Mouse (Mus musculus) forebrain, embryonic 11.5 days (tissue): ENCODE measurements at regions not wholly inside any gene's neighbourhood (a gene's known extent, or its start where the extent isn't known, plus 50 kb on each side); places are given as distances from the start of the nearest gene placed in this dataset.

ENCODE experiments used
- ATAC-seq: fragments of 200-750 bp; cut with Nextera tagmentation; replicated peaks from 2 replicates; pipeline ENCODE4 v1.8.0; 2017; ENCODE audit warnings: moderate TSS enrichment; ENCODE audit not compliant: low FRiP score
- DNase-seq: peaks from one replicate; pipeline ENCODE4 v3.0.0-alpha.2; 2017; ENCODE audit warnings: low spot score
- H3K27ac ChIP-seq: fragments of 300-500 bp; sonication (generic); 2 replicates; pipeline ENCODE4 v1.5.1; 2014; ENCODE audit warnings: low read depth, low read length
- H3K27me3 ChIP-seq: fragments of 300-500 bp; sonication (generic); 2 replicates; pipeline ENCODE4 v1.6.1; 2014; ENCODE audit warnings: mild to moderate bottlenecking, low read length, mixed read lengths; ENCODE audit not compliant: control insufficient read depth, insufficient read depth
- H3K36me3 ChIP-seq: fragments of 300-500 bp; sonication (generic); 2 replicates; pipeline ENCODE4 v1.6.1; 2014; ENCODE audit warnings: mild to moderate bottlenecking, low read length, moderate library complexity, mixed read lengths; ENCODE audit not compliant: control insufficient read depth, insufficient read depth
- H3K4me1 ChIP-seq: fragments of 300-500 bp; sonication (generic); replicated peaks from 2 replicates; pipeline ENCODE4 v1.6.1; 2014; ENCODE audit warnings: low read length, mixed read lengths; ENCODE audit not compliant: control insufficient read depth, insufficient read depth
- H3K4me2 ChIP-seq: fragments of 300-500 bp; sonication (generic); 2 replicates; pipeline ENCODE4 v1.6.1; 2014; ENCODE audit warnings: low read depth, mild to moderate bottlenecking, low read length, moderate library complexity, mixed read lengths; ENCODE audit not compliant: severe bottlenecking
- H3K4me3 ChIP-seq: fragments of 300-500 bp; sonication (generic); 2 replicates; pipeline ENCODE4 v1.5.1; 2014; ENCODE audit warnings: low read depth, low read length
- H3K9ac ChIP-seq: fragments of 300-500 bp; sonication (generic); 2 replicates; pipeline ENCODE4 v1.6.1; 2014; ENCODE audit warnings: low read length
- H3K9me3 ChIP-seq: fragments of 300-500 bp; sonication (generic); 2 replicates; pipeline ENCODE4 v1.6.1; 2016; ENCODE audit warnings: low read length, mixed read lengths; ENCODE audit not compliant: control insufficient read depth
- WGBS: fragments of 180-500 bp; shearing (Covaris S2); extraction: QIAGEN DNeasy Blood & Tissue Kit; methylation state at CpG from one replicate; pipeline ENCODE4 v1.1.7; 2014; 5-methylcytosine and 5-hydroxymethylcytosine counted together

DNA sequence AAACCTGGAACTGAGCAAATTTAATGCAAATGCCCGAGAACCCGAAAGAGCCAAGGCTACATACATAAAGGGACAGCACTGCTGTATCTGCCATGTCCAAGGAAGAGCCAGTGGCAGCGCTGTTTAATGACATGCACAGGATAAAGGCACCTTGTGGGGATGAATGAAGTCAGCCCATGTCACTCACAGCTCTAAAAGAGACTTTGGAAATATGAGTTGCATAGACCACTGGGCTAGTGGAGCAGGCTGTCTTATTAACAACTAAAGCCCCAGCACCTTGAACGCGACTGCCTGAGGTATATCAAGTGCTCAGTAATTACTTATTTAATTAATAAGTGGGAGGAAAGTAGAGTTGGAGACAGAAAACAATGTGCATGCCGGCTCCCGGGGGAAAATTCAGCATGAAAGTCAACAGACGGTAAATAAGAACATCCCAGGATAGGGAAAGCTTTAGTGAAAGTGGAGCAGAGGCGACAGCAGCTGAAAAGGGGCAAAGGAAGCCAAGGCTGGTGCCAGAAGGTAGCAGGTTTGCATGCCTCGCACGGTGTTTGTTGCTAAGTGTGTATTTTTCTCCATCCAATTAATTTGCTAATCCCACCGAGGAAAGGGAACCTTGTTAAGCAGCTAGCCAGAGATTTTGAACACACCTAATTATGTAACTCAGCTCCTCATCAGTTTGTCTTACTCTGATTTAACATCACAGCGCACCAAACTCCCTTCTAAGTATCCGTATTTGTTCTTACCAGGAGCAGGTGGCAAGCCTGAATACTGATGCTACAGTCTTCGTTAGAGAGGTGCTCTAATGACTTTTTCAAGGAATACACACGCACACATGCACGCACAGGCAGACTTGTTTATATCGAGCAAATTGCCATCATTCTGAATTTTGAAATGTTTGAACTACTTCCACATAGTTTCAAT is 167.4 kb downstream of the Triml1 start:
- Histone ChIP-seq H3K27me3 (no peaks in the 10 kb centered on the region), H3K4me1 (no peaks in the 10 kb centered on the region), H3K4me3 (no peak overlapping the region), H3K36me3 (no peaks in the 10 kb centered on the region), H3K4me2 (no peak overlapping the region), H3K9ac (no peak overlapping the region), H3K9me3 (no peaks in the 10 kb centered on the region), H3K27ac (peak overlapping the region; percentile 61; the same call in 1 of the 2 replicates)
- DNase-seq (peak; percentile 66), ATAC-seq (peak; percentile 86)
- 59% methylated on average over 18 of the region's 18 CpGs for WGBS

DNA sequence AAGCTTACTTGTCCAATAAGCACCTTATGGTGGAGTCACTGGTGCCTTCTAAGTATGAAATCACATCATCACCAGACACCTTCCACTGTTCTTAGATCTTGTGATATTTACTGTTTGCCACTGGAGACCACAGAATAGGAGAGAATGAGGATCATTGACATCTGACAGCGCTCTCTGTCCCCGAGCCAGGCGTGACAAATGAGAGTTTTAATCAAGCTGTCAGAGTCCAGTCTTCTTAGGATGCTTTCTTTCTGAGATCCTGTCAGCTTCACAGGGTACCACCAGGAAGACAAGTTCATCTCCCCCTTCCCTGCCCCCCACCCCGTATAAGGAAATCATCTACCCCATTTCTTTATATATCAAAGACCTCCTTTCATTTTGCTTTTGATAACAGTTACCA is 168.7 kb downstream of the Triml1 start:
- H3K9ac ChIP-seq = no peak overlapping the region
- no peaks in the 10 kb centered on the region for H3K27me3 ChIP-seq
- H3K4me2 ChIP-seq = no peak overlapping the region
- H3K9me3 ChIP-seq = no peaks in the 10 kb centered on the region
- no peak for DNase-seq
- ATAC-seq = no peak
- no peaks in the 10 kb centered on the region for H3K36me3 ChIP-seq
- no peak overlapping the region for H3K27ac ChIP-seq
- 80% methylated on average over 4 of the region's 4 CpGs for WGBS
- no peak overlapping the region for H3K4me3 ChIP-seq
- H3K4me1 ChIP-seq = no peaks in the 10 kb centered on the region

DNA sequence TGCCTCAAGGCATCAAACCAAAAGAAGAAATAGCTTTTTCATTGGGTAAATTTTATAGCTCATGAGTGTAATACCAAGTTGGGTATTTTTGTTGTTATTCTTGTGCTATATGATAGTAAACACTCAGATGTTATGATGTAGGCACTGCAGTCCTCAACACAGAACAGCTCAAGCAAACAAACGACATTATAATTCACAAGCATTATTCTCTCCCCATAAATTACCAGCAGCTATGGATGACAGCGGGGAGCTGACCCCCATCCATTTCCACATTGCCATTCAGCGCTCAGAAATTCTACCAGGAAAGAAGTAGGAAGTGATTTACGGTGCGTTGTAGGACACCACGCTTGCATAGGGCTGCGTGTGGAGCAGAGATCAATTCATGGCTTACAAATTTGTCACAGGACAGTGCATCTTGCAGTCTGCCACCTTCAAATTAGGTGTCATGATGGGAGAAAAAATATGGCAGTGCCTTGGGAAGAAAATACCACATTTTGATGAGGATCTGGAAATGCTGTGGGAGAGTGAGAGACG is 173.4 kb downstream of the Triml1 start:
- Histone ChIP-seq H3K4me1 (no peaks in the 10 kb centered on the region), H3K36me3 (no peaks in the 10 kb centered on the region), H3K9me3 (no peaks in the 10 kb centered on the region), H3K4me2 (no peak overlapping the region), H3K27ac (no peak overlapping the region), H3K27me3 (no peaks in the 10 kb centered on the region), H3K4me3 (no peak overlapping the region), H3K9ac (no peak overlapping the region)
- DNase-seq (no peak), ATAC-seq (no peak)
- 83% methylated on average over 8 of the region's 8 CpGs for WGBS

DNA sequence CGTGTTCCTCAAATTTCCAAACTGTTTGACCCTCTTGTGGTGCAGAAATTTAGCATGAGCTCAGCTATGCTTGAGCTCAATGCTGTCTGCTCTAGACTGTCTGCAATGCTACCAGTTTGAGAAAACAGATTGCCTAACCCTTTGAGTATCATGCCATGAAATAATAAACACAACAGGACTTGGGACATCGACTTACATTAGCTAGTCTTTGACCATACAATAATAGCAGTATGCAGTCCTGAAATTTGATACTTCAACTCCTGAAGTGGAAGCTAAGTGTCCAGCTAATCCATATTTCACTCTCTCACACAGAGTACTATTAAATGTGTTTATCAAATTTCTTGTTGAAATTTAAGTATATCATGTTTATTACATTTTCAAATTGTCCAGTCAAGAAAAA is 176.8 kb downstream of the Triml1 start:
- Histone ChIP-seq H3K9me3 (no peaks in the 10 kb centered on the region), H3K27me3 (no peaks in the 10 kb centered on the region), H3K4me3 (no peak overlapping the region), H3K4me2 (no peak overlapping the region), H3K4me1 (no peaks in the 10 kb centered on the region), H3K27ac (no peak overlapping the region), H3K9ac (no peak overlapping the region), H3K36me3 (no peaks in the 10 kb centered on the region)
- 91% methylated on average over 2 of the region's 2 CpGs for WGBS
- ATAC-seq (no peak), DNase-seq (no peak)

DNA sequence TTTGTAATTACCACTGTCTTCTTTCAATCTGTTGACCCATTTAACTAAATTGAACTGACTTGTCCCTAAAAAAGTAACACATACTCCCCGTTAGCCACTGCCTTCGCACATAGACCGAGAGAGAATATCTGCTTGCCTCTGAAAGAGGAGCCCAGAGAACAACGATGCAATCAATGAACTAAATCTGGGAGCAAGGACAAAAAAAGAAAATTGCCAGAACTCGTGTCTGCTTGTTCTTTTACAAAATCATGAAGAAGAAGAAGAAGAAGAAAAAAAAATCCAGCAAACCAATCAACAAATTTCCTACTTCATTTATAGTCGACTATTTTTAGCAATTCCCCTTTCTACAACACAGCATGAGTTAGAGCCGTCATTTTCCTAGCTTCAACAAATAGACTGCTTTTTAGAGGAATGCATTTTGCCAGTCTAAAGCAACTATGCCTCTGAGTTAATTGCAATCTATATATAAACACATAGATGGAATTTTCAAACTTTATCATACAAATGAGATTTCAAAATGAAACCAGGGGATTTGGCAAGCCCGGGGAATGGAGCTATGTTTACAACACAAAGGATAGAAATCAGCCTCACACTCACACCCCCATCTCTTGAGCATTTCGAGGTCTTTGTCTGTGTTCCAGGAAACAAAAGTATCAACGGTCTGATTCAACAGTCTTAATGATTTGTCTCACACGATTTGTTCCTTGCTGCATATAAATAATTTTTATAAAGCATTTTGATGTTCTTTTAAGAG is 183.1 kb downstream of the Triml1 start:
- H3K4me3 ChIP-seq = no peak overlapping the region
- no peaks in the 10 kb centered on the region for H3K4me1 ChIP-seq
- no peaks in the 10 kb centered on the region for H3K36me3 ChIP-seq
- no peaks in the 10 kb centered on the region for H3K27me3 ChIP-seq
- H3K27ac ChIP-seq = no peak overlapping the region
- no peak overlapping the region for H3K9ac ChIP-seq
- no peak for DNase-seq
- no peaks in the 10 kb centered on the region; the same call in 1 of the 2 replicates for H3K9me3 ChIP-seq
- H3K4me2 ChIP-seq = no peak overlapping the region
- ATAC-seq = no peak
- 83% methylated on average over 11 of the region's 11 CpGs for WGBS

DNA sequence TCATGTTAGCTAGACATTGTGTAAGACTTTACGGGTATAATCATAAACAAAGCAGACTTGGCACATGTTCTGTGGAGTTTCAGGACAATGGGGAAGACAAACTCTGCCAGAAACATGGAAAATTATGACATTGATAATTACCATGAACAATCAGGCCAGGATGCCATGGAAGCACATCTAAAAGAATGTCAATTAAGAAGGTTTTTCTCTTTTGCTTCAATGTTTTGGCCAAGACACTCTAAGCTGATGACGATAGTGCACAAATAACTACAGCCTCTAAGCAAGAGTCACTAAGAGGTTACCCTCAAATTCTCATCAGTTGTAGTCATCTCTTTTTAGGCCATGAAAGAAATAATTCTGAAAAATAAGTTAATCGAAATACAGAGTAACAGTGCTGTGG is 208.7 kb downstream of the Triml1 start:
- Histone ChIP-seq H3K4me1 (no peaks in the 10 kb centered on the region), H3K27ac (no peak overlapping the region), H3K4me3 (no peak overlapping the region), H3K27me3 (no peaks in the 10 kb centered on the region), H3K9me3 (no peaks in the 10 kb centered on the region), H3K36me3 (no peaks in the 10 kb centered on the region), H3K9ac (no peak overlapping the region), H3K4me2 (no peak overlapping the region)
- DNase-seq (no peak), ATAC-seq (no peak)
- 84% methylated on average over 3 of the region's 3 CpGs for WGBS

DNA sequence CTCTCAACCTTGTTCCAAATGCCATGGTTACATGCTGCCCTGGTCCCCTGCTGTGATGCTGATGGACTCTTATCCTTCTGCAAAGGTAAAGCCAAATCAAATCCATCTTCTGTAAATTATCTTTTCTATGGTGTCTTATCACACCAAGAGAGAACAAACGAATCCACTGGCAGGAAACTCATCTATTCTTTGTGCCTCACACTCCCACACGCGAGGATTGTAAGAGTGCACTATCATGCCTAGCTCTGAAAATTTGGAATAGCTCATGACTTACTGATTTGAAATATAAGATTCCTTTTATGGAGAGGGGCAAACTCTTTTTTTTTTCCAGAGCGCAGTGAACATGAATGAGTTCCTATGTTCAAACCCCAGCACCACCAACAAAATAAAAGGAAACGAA is 249.6 kb downstream of the Triml1 start:
- Histone ChIP-seq H3K27ac (no peak overlapping the region), H3K9me3 (no peaks in the 10 kb centered on the region), H3K27me3 (no peaks in the 10 kb centered on the region), H3K36me3 (no peaks in the 10 kb centered on the region), H3K4me3 (no peak overlapping the region), H3K4me2 (no peak overlapping the region), H3K9ac (no peak overlapping the region), H3K4me1 (no peaks in the 10 kb centered on the region)
- WGBS = 91% methylated on average over 5 of the region's 5 CpGs
- no peak for DNase-seq
- no peak for ATAC-seq

DNA sequence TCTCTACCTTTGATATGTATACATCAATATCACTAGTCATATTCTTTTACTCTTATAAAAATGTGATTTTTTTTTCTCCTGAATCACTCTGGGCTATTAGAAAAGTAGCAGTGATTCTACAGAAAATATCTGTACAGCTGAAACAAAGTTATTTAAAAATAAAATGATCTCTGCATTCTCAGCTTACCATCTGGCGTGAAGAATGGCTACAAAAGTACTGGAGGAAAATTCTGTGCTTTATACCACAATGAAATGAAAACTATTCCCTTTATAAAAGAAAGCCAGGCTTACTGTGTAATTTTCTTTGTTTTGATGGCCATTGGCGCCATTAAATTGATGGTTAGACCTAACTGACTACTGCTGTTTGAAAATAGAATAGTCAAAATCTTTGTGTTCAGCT is 254.8 kb downstream of the Triml1 start:
- Histone ChIP-seq H3K9ac (no peak overlapping the region), H3K4me2 (no peak overlapping the region), H3K9me3 (no peaks in the 10 kb centered on the region), H3K4me1 (no peaks in the 10 kb centered on the region), H3K27ac (no peak overlapping the region), H3K4me3 (no peak overlapping the region), H3K36me3 (no peaks in the 10 kb centered on the region), H3K27me3 (no peaks in the 10 kb centered on the region)
- DNase-seq (no peak), ATAC-seq (no peak)
- WGBS = 85% methylated on average over 2 of the region's 2 CpGs
